Mouse (Mus musculus) R1 (cell line): ENCODE measurements around the gene Rps13.

Experiments
- DNase-seq: peaks from one replicate; pipeline ENCODE4 v3.0.0-alpha.2; 2018; ENCODE audit warnings: low read depth, low spot score

Rps13 gene

DNA sequence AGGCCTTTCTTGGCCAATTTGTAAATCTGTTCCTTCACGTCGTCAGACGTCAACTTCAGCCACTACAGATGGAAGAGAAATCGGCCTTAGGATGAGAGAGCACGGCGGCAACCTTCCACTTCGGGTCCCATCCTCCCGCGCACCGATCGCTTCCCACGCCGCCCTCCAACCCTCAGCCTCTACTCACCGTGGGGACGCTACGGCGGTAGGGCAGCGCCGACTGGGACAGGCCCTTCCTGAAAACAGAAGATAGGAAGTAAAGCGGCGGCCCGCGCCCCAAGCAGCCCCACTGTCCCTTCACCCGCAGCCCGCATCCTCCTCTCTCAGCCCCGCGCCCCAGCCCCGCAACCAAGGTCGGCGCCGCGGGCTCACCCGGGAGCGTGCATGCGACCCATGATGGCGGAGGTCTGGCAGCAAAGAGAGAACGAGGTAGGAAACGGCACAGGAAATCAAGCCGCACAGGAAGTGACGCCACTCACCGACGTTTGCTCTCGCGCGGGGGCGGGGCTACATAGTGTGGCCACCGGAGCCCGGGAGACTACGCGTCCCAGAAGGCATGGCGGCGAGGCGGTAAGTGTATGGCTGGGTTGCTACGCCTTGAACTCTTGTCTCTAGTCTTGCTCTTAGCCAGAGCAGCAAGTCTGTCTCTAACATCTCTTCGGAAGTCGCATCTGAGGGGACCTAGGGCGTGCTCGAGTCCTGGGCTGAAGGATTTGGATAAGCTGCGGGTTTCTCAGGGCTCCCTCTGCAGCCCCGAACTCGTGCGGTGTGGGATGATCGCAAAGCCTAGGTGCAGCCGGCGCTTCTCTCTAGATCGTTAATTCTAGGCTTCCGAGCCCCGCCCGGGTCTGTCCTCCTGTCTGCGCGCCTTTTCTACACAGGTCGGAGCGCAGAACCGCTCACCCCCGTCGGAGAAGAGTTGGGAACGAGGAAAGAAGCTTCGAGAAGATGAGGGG, at the start of gene Rps13:
TSS of gene Rps13 (minus strand) at position 483 of the 956 bp plus-strand sequence.
- peak; percentile 97 for DNase-seq

DNA sequence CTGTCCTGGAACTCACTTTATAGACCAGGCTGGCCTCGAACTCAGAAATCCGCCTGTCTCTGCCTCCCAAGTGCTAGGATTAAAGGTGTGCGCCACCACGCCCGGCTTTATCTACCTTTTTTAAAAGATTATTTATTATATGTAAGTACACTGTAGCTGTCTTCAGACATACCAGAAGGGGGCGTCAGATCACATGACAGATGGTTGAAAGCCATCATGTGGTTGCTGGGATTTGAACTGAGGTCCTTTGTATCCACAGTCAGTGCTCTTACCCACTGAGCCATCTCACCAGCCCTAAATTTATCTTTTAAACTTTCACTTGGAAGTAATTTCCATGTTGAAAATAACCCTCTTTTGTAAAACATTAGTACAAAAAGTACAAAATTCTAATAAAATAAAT, 45.2 kb upstream of the Rps13 start:
- DNase-seq, result peak; percentile 78

DNA sequence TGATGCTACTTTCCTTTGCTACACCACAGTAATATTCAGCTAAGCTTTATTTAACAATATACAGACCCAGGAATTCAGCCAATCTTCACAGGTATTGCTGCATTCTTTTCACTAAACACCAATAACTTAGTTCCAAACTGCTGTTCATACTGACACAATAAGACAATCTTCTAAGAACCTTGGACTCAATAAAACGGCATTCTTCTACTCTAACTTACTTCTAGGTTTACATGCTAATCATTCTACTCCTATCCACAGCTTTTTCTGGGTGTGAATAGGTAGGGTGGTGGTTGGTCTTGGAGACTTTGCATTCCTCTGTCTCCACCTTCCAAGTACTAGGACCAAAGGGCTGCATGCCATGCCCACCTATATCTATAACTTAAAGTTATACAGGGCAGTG, 40.3 kb upstream of the Rps13 start:
- no peak for DNase-seq

DNA sequence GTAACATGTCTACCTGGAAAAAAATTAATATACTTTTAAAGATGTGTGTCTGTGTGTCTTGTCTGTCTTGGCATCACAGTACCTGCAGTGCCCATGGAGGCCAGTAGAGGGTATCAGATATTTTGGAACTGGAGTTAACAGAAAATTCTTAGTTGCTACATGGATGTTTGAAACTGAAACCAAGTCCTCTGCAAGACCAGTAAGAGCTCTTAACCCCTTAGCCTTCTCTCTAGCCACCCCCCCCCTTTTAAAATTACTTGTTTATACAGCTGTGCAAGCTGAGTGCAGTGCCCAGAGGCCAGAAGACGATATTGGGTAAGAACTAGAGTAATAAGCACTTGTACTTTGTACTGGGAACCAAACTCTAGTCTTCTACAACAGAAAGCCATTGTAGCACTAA, 2.2 kb upstream of the Rps13 start:
- peak; percentile 71 for DNase-seq

DNA sequence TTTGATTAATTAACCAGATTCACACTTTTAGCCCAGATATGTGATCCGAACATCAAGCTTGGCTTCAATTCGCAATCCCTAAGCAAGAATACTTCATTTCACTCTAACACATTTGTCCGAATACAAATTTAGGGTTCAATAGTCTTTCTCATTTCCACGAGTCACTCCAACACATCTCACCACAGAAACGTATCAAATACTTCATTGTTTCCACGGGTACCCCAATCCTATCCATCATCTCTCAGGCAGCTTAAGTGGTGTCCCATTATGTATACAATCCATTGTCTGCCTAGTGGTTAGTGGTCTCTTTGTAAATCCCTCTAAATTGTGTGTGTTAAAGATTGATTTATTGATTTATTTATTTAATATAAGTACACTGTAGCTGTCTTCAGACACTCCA, 1.1 kb upstream of the Rps13 start:
- no peak for DNase-seq

DNA sequence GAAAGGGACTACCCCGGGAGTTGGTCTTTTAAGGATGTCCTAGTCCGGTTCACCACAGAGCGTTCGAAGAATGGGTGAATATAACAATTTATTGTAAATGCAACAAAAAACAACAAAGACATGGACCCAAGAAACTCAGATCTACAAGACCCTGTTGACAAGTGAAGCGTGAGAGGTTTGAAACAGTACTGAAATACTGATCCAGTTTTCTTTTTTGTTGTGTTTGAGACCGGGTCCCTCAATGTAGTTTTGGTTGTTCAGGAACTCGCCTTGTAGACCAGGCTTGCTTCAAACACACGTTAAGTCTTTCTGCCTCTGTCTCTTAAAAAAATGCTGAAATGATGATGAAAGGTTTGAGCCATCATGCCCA, 659 bp upstream of the Rps13 start:
- no peak for DNase-seq

DNA sequence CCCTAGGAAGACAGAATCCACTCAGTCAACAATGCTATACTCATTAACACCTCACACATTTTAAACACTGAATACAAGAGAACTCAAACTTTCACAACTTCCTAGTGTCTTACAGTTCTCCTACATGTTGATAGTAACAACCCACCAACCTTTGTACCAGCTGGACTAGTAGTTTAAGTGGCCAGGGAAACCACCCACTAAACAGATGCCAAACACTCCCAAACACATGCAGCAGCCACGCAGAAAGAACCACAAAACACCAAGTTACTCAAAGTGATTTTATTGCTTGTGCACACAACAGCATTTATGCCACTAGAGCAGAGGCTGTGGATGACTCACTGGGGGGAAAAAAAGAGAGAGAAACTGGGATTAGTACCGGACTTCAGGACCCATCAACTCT, 2.7 kb downstream of the Rps13 start:
- DNase-seq, result peak; percentile 9

DNA sequence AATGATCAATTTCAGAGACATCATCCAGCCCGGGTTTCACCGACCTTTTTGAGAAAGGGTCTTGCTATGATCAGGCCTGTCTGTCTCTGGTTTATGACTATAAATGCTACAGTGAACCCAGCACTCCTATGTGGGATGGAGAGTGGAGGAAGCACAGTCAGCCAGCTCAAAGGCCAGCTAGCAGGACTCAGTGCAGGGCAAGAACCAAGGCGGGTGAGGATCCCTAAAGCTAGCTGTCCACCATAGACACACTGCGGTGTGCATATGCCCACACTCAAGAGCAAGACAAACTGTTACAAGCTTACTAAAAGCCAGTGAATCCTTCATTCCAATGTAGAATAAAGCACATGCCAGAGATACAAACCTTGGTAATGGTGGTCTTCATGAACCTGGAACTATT, 4.1 kb downstream of the Rps13 start:
- DNase-seq, result no peak

DNA sequence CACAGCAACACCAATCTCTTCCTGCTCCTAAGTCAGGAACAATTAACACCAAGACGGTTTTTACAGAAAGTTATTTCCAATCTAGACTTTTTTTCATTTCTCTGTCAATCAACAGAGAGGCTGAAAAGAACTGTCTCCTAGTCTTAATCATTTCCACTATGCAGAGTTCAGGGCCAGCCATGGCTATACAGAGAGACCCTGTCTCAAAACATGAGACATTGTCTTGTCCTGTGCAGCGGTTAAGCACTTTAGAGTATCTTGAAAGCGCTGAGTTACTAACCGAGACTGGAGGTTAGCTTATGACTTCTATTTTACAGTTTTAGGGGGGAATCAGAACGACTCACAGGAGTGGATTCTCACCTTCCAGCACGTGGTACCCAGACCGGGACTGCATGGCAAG, 5.2 kb downstream of the Rps13 start:
- no peak for DNase-seq

DNA sequence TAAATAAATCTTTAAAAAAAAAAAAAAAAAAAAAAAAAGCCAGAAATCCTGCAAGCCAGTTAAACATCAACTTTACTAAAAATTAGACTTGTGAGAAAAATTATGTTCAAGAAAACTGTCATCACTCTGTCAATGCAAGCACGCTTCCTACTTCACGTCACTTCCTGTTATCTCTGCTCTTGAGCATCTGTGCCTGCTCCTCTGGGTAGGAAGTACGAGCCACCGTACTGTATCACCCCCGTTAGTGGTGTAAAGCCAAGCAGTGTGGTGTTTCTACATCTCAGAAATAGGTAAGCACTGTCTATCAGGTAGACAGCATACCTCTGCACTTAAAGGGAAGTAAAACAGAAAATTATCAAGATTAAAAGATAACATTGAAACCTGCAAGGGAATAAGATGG, 6.1 kb downstream of the Rps13 start:
- DNase-seq, result no peak

DNA sequence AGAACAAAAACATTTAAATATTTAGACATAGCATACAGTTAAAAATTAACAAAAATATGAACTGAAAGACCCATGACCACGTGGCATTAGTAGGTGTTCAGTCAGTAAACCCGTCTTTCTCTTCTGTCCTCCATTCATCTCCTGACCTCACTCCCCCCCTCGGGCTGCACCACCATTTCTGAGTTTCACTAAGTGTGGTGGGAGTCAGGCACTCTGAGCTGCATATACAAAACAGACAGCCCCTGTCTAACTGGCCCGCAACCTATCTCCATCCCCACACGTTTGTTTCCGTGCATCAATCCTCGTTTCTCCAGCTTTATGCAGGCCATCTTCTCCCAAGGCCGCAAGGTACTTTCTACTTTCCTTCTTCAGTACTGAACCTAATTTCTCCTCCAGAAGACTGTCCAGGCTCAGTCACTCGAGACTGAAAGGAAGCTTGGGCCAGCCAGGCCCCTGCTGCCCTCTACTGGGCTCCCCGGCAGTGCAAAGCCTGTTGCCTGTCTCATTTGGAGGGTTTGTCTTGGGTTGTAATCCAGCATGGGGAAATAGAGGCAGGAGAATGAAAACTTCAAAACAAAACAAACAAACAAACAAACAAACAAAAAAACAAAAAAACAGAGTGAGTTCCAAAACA, 10.5 kb downstream of the Rps13 start:
- DNase-seq, result peak; percentile 77

DNA sequence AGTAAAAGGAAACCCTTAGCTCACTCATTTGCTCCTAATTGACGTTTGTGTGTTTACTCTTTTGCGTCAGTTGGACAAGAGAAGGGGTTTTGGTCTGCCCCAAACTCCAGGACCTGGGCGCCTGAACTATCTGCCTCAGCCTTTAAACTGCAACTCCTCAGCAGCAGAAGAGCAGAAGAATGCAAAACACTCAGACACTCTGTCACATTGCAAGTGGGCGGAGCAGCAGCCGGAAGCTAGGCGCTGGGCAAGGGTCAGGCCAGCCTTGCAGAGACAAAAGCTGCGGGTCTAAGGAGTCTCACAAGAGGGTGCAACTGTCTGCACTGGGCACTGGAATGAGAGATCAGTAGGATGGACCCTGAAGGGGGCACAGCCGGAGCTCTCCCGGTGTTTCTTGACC, 24.5 kb downstream of the Rps13 start:
- DNase-seq, result peak; percentile 79

DNA sequence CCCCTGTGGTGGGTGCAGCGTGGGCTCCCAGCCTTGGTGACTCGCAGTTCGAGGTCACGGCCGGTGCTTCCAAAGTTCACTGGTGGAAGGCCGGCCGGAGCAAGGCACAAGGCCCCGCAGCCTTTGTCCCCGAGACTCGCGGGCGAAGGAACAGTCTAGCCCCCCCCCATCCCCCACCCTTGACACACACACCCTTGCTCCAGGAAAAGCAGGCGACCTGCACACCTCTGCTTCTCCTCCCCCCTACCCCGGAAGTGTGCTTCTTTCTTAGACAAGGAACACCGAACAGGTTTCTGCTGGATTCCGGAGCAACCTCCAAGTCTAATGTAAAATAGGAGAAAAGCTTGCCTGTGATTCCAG, 25.4 kb downstream of the Rps13 start:
- peak; percentile 96 for DNase-seq

DNA sequence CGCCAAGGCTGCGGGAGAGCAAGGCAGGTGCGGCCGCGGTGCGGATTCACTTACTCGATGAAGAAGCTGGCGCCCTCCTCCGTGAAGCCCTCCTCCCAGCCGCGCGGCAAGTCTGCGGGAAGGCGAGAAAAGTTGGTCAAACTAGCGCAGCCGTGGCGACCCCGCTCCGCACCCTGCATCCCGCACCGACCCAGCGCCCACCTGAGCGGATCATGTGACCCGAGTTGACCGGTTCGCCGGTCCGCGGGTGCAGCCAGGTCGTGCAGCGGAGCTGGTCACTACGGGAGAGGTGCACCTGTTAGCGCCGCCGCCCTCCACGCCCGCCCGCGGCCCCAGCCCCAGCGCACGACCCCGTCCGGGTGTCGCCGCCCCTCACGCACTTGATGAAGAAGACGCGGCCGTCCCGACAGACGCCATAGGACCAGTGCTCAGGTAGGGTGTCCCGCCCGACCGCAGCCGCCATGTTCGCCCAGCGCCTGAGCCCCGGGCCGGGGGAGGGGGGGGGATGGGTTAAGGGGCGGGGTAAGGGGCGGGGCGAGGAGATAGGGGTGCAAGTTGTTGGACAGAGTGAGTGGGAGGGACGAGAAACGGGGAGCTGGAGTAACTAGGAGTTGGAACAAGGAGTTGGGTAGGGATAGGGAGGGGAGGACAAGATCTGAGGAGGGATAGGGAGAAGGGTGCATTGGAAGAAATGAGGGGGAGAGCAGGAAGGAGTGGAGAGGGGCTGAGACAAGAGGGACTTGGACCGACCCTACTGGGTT, 25.9 kb downstream of the Rps13 start, which contains the start of gene Plekha7:
TSS of gene Plekha7 (minus strand) at position 506 of the 761 bp plus-strand sequence.
- peak; percentile 97 for DNase-seq

DNA sequence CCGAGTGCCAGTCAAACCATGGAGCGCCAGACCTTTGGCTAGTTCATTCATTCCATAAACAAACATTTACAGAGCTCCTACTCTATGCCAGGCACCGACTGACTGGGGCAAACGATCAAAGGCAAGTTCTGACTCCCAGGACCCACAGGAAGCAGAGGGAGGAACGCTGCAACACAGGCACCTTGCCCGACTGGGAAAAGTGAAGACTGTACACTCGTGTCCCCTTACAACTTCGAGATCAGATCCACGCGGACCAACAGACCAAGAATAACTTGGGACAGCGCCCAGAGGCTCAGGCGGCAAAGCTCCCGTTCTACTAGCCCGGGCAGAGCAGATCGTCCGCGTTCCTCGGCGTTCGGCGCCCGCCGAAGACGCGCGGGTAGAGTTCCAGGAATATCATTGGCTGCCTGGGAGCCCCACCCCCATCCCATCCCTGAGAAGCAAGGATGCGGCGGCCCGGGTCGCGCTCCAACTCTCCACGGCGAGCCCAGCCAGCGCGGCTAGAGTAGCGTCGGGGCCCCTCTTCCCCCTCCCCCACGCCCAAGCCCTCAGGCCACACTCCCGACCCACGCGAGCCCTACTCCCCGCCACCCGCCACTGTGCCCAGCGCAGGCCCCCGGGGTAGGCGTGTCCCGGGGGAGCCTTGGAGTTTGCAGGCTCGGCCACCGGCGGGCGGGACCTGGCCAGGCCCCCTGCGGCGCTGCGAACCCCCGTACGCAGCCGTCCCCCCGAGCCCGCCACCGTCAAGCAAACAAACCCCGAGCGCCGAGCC, 26.7 kb downstream of the Rps13 start:
- DNase-seq, result peak; percentile 91

DNA sequence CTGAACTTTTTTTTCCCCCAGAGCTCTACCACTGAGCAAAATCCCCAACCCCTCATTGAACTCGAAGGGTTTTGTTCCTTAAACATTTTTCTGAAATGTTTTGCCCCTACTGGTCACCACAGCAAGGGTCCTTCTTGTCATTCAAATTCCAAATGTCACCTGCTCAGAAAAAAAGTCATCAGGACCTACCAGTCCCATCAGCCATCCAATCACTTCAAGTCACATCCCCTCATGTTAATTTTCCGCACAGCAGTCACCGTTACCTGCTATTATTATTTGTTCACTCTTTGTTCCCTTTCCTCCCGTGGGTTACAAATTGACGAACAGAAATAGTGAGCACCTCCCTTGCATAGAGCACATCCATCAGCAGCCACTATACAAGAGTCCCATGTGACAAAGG, 27.4 kb downstream of the Rps13 start:
- peak; percentile 92 for DNase-seq

DNA sequence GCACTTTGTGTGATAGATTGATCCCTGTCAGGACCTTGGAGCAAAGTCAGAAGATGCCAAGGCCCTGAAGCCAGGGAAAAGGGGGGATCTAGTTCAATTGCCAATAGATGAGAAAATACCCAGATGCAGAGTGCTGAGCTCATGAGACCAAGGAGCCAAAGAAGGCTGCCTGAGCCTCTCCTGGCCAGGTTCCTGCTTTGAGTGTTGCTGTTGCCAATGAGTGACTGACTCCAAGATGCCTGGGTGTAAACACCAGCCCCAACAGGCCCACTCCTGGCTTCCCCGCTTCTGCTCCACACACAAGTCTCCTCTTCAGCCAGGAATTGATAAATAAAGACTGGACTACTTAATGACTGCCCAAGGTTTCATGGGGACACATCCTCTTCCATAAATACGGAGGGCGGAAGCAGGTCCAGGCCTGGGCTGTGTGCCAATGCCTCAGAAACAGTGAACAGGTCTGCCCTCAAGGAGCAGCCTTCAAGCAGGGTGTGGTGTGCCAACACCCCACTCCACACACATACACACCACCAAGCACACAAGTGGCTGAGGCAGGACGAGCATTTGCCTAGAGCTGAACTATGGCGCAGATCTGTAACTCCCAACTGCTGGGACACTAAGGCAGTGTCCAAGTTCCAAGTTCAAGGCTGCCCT, 32.2 kb downstream of the Rps13 start:
- no peak for DNase-seq

DNA sequence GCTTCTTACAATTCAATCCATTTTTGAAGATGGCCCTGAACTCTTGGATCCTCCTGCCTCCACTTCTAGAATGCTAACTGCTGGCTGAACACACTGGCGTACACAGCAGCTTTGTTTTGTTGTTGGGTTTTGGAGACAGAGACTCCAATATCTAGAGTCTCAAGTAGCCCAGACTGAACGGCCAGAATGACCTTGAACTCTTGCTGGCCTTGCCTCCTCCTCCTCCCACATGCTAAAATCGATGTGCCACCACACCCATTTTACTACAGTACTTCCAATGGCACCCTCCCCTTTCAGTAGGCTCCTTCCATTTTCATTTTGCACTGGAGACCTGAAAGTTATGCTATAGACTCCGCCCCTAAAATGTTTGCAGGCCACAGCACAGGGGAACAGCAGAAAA, 32.9 kb downstream of the Rps13 start:
- peak; percentile 91 for DNase-seq

DNA sequence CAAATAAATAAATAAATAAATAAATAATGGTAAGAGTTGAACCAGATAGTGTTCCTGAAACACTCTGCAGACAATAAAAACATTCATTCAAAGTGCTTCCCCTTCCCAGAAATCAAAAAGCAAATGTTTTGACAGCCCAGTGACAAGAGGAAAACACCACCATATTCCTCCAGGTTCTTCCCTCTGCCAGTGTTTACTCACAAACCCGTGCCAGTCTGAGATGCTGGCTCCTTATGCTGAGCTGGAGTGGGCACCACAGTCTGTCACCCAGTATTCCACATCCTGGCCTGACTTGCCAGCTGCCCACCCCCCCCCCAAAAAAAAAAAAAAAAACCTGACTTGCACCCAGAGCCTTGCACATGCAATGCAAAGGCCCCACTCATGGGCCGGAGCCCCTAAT, 35.1 kb downstream of the Rps13 start:
- DNase-seq, result no peak

DNA sequence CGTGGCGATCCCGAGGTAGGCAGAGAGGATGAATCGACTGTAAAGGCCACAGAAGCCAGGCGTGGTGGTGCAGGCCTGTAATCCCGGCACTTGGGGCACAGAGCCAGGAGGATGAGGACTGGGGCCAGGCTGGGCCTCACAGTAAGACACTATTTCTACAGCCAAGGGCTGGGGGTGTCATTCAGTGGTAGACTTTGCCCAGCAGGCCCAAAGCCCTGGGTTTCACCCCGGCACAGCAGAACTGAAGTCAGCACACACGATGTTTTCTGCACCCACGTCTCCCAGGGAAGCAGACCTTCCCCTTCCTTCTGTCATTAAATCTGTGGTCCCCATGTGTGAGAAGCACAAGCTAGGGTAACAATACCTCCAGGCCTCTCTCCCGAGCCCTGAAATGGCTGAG, 35.6 kb downstream of the Rps13 start:
- DNase-seq, result no peak

DNA sequence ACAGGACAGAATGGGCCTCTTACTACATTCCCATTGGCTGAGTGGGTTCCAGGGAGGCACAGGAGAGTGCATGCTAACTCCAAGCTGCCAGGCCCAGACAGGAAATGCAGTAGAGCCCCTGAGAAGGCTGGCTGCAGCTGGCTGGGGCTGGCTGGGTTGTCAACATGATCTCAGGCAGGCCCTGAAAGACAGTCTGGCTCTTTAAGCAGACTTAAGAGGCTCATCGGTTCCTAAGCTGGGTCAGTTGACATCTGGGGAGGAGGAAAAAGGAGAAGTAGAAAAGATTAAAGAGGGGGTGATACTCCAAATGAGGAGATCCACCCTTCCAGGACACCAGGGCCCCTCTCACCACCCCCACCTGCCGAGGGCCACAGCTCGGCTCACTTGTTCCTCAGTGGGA, 39.0 kb downstream of the Rps13 start:
- DNase-seq, result no peak
